Mouse (Mus musculus): ENCODE results near the gene Casp9. TPM values are rescaled to one million over a fixed set of nuclear protein-coding genes. Genes with fewer than 3 reads are reported as not detected.

The Casp9 gene
- total RNA-seq, 1 experiment: 6.1 TPM

GRCm38 (mm10) chr4:141816776-141817655, 23.6 kb downstream of the Casp9 start:
- Histone ChIP-seq H3K9ac (ENCODE audit: insufficient read depth, low read depth, low read length, poor library complexity, severe bottlenecking) (no peak overlapping the region), H3K27ac (ENCODE audit: insufficient read depth, low read depth, low read length, poor library complexity, severe bottlenecking) (no peak overlapping the region), H3K4me1 (ENCODE audit: control insufficient read depth in 2 of 2, insufficient read depth in 2 of 2, low read length in 2 of 2, poor library complexity in 1 of 2) (peaks cover 0 to 6% of the 10 kb centered on the region in 2 experiments; a peak in 2 of 4 replicates), H3K4me3 (ENCODE audit: insufficient read depth in 1 of 2, low read depth in 1 of 2, low read length in 2 of 2, poor library complexity in 1 of 2, severe bottlenecking in 1 of 2) (no peak overlapping the region), H3K9me3 (ENCODE audit: control insufficient read depth, insufficient read depth, low read depth, low read length) (no peaks in the 10 kb centered on the region), H3K36me3 (ENCODE audit: control insufficient read depth, insufficient read depth, low read length, poor library complexity, severe bottlenecking) (no peaks in the 10 kb centered on the region; the same call in 1 of the 2 replicates)
- TF ChIP-seq HCFC1 (IDR thresholded peaks at IDR 0.05; ENCODE audit: borderline replicate concordance, insufficient read depth, low read length) (no peak), ZC3H11A (IDR thresholded peaks at IDR 0.05; ENCODE audit: borderline replicate concordance, low read depth, low read length) (no peak), CHD2 (IDR thresholded peaks at IDR 0.05; ENCODE audit: low read depth, low read length) (no peak), ZNF384 (IDR thresholded peaks at IDR 0.05; ENCODE audit: low read depth, low read length) (no peak)
- DNase-seq (ENCODE audit: low read depth, low spot score): no peak
- in situ Hi-C loops (cut with MboI; ENCODE audit: low sequenced_read_pairs in 2 of 2, unreplicated experiment in 2 of 2): no loop called here

GRCm38 (mm10) chr4:141817706-141818105, 24.3 kb downstream of the Casp9 start:
- Histone ChIP-seq H3K27ac (ENCODE audit: insufficient read depth, low read depth, low read length, poor library complexity, severe bottlenecking) (no peak overlapping the region), H3K4me1 (ENCODE audit: control insufficient read depth in 2 of 2, insufficient read depth in 2 of 2, low read length in 2 of 2, poor library complexity in 1 of 2) (peaks cover 2 to 7% of the 10 kb centered on the region in 2 experiments; a peak in 2 of 4 replicates), H3K4me3 (ENCODE audit: insufficient read depth in 1 of 2, low read depth in 1 of 2, low read length in 2 of 2, poor library complexity in 1 of 2, severe bottlenecking in 1 of 2) (no peak overlapping the region), H3K9me3 (ENCODE audit: control insufficient read depth, insufficient read depth, low read depth, low read length) (no peaks in the 10 kb centered on the region), H3K36me3 (ENCODE audit: control insufficient read depth, insufficient read depth, low read length, poor library complexity, severe bottlenecking) (no peaks in the 10 kb centered on the region; the same call in 1 of the 2 replicates), H3K9ac (ENCODE audit: insufficient read depth, low read depth, low read length, poor library complexity, severe bottlenecking) (no peak overlapping the region)
- TF ChIP-seq MAFK (IDR thresholded peaks at IDR 0.05; ENCODE audit: insufficient read depth, low read depth, low read length) (no peak), CHD2 (IDR thresholded peaks at IDR 0.05; ENCODE audit: low read depth, low read length) (no peak), ZC3H11A (IDR thresholded peaks at IDR 0.05; ENCODE audit: borderline replicate concordance, low read depth, low read length) (no peak), ZNF384 (IDR thresholded peaks at IDR 0.05; ENCODE audit: low read depth, low read length) (no peak), HCFC1 (IDR thresholded peaks at IDR 0.05; ENCODE audit: borderline replicate concordance, insufficient read depth, low read length) (no peak)
- in situ Hi-C loops (cut with MboI; ENCODE audit: low sequenced_read_pairs in 2 of 2, unreplicated experiment in 2 of 2): no loop called here
- DNase-seq (ENCODE audit: low read depth, low spot score): no peak

GRCm38 (mm10) chr4:141818861-141819260, 25.4 kb downstream of the Casp9 start:
- no peak for DNase-seq (ENCODE audit: low read depth, low spot score)
- H3K4me1 ChIP-seq (ENCODE audit: control insufficient read depth in 2 of 2, insufficient read depth in 2 of 2, low read length in 2 of 2, poor library complexity in 1 of 2): peaks cover 4 to 10% of the 10 kb centered on the region in 2 experiments; a peak in 3 of 4 replicates
- no peaks in the 10 kb centered on the region; the same call in 1 of the 2 replicates for H3K36me3 ChIP-seq (ENCODE audit: control insufficient read depth, insufficient read depth, low read length, poor library complexity, severe bottlenecking)
- peak overlapping the region in 1 of 2 experiments; percentile 9; a peak in 1 of 4 replicates for H3K4me3 ChIP-seq (ENCODE audit: insufficient read depth in 1 of 2, low read depth in 1 of 2, low read length in 2 of 2, poor library complexity in 1 of 2, severe bottlenecking in 1 of 2)
- H3K27ac ChIP-seq (ENCODE audit: insufficient read depth, low read depth, low read length, poor library complexity, severe bottlenecking): no peak overlapping the region
- no peak for TF ChIP-seq HCFC1 (IDR thresholded peaks at IDR 0.05; ENCODE audit: borderline replicate concordance, insufficient read depth, low read length)
- TF ChIP-seq CHD2 (IDR thresholded peaks at IDR 0.05; ENCODE audit: low read depth, low read length): no peak
- no peak for TF ChIP-seq ZNF384 (IDR thresholded peaks at IDR 0.05; ENCODE audit: low read depth, low read length)
- TF ChIP-seq ZC3H11A (IDR thresholded peaks at IDR 0.05; ENCODE audit: borderline replicate concordance, low read depth, low read length): no peak
- TF ChIP-seq MAFK (IDR thresholded peaks at IDR 0.05; ENCODE audit: insufficient read depth, low read depth, low read length): no peak
- in situ Hi-C loops (cut with MboI; ENCODE audit: low sequenced_read_pairs in 2 of 2, unreplicated experiment in 2 of 2): no loop called here
- no peaks in the 10 kb centered on the region for H3K9me3 ChIP-seq (ENCODE audit: control insufficient read depth, insufficient read depth, low read depth, low read length)
- H3K9ac ChIP-seq (ENCODE audit: insufficient read depth, low read depth, low read length, poor library complexity, severe bottlenecking): no peak overlapping the region

GRCm38 (mm10) chr4:141819316-141819715, 25.9 kb downstream of the Casp9 start:
- no peaks in the 10 kb centered on the region for H3K9me3 ChIP-seq (ENCODE audit: control insufficient read depth, insufficient read depth, low read depth, low read length)
- H3K36me3 ChIP-seq (ENCODE audit: control insufficient read depth, insufficient read depth, low read length, poor library complexity, severe bottlenecking): no peaks in the 10 kb centered on the region
- in situ Hi-C loops (cut with MboI; ENCODE audit: low sequenced_read_pairs in 2 of 2, unreplicated experiment in 2 of 2): no loop called here
- H3K4me1 ChIP-seq (ENCODE audit: control insufficient read depth in 2 of 2, insufficient read depth in 2 of 2, low read length in 2 of 2, poor library complexity in 1 of 2): peaks cover 4 to 10% of the 10 kb centered on the region in 2 experiments; a peak in 3 of 4 replicates
- no peak for DNase-seq (ENCODE audit: low read depth, low spot score)
- no peak overlapping the region for H3K9ac ChIP-seq (ENCODE audit: insufficient read depth, low read depth, low read length, poor library complexity, severe bottlenecking)
- no peak overlapping the region for H3K27ac ChIP-seq (ENCODE audit: insufficient read depth, low read depth, low read length, poor library complexity, severe bottlenecking)
- TF ChIP-seq CHD2 (IDR thresholded peaks at IDR 0.05; ENCODE audit: low read depth, low read length) (0 out of 2 replicates have a peak, but pooled peaks have one; percentile 46), MAFK (IDR thresholded peaks at IDR 0.05; ENCODE audit: insufficient read depth, low read depth, low read length) (no peak)
- 0 out of 4 replicates have a peak overlapping the region, but pooled peaks of 1 of the 2 experiments have one; percentile 9 for H3K4me3 ChIP-seq (ENCODE audit: insufficient read depth in 1 of 2, low read depth in 1 of 2, low read length in 2 of 2, poor library complexity in 1 of 2, severe bottlenecking in 1 of 2)
